Mouse (Mus musculus) heart, postnatal 10 days (tissue): ENCODE data around the gene Satb2. TPM values are rescaled to one million over a fixed set of nuclear protein-coding genes. Genes with fewer than 3 reads are reported as not detected.

ENCODE experiments used
- DNase-seq, 2 experiments: peaks; one replicate each; pipeline ENCODE4 v3.0.0; 2021
- intact Hi-C: fragments of 180-260 bp; cut with DNase I; formaldehyde crosslinking; loops from one replicate; pipeline ENCODE4 v1.15.1; 2025
- total RNA-seq, 2 experiments: library from RNA; stranded (reverse); gene quantifications; 2 replicates each; pipeline ENCODE4 v1.2.3; 2021

Satb2 gene
- total RNA-seq, 2 experiments from 2014 or later: 0.52 to 0.74 TPM

GRCm38 (mm10) chr1:56938432-56938831 is 40.0 kb downstream of the Satb2 start:
- no peak for DNase-seq
- intact Hi-C loops: no loop called here

- no peak for DNase-seq
- intact Hi-C loops: no loop called here
These were observed 41.9 kb downstream of the Satb2 start for GRCm38 (mm10) chr1:56936554-56936953.

GRCm38 (mm10) chr1:56933821-56934220 is 44.6 kb downstream of the Satb2 start:
- intact Hi-C loops: no loop called here
- no peak for DNase-seq

- intact Hi-C loops: no loop called here
- DNase-seq: no peak
These were observed 48.4 kb downstream of the Satb2 start for GRCm38 (mm10) chr1:56930096-56930495.

- no peak for DNase-seq
- intact Hi-C loops: no loop called here
These were observed 49.7 kb downstream of the Satb2 start for GRCm38 (mm10) chr1:56928731-56929130.

GRCm38 (mm10) chr1:56920472-56920871 is 58.0 kb downstream of the Satb2 start:
- intact Hi-C loops: no loop called here
- no peak for DNase-seq

GRCm38 (mm10) chr1:56914279-56914678 is 64.2 kb downstream of the Satb2 start:
- intact Hi-C loops: no loop called here

GRCm38 (mm10) chr1:56900706-56901287 is 77.7 kb downstream of the Satb2 start:
- intact Hi-C loops: no loop called here

More at GRCm38 (mm10) chr1:56914279-56914678, 64.2 kb downstream of the Satb2 start:
- DNase-seq: no peak

GRCm38 (mm10) chr1:56900187-56900586 is 78.3 kb downstream of the Satb2 start:
- no peak for DNase-seq
- intact Hi-C loops: no loop called here

More at GRCm38 (mm10) chr1:56900706-56901287, 77.7 kb downstream of the Satb2 start:
- no peak for DNase-seq

- intact Hi-C loops: no loop called here
- DNase-seq: no peak
These were observed 79.6 kb downstream of the Satb2 start for GRCm38 (mm10) chr1:56898606-56899396.

GRCm38 (mm10) chr1:56897492-56898180 is 80.8 kb downstream of the Satb2 start:
- intact Hi-C loops: no loop called here
- DNase-seq: no peak

- intact Hi-C loops: no loop called here
- DNase-seq: no peak
These were observed 81.8 kb downstream of the Satb2 start for GRCm38 (mm10) chr1:56896670-56897069.

GRCm38 (mm10) chr1:56892766-56893165 is 85.7 kb downstream of the Satb2 start:
- DNase-seq: no peak
- intact Hi-C loops: no loop called here

- intact Hi-C loops: no loop called here
These were observed 89.5 kb downstream of the Satb2 start for GRCm38 (mm10) chr1:56888939-56889338.

GRCm38 (mm10) chr1:56887524-56887923 is 90.9 kb downstream of the Satb2 start:
- intact Hi-C loops: no loop called here
- no peak for DNase-seq

More at GRCm38 (mm10) chr1:56888939-56889338, 89.5 kb downstream of the Satb2 start:
- DNase-seq: no peak

GRCm38 (mm10) chr1:56871485-56871884 is 107.0 kb downstream of the Satb2 start:
- no peak for DNase-seq
- intact Hi-C loops: no loop called here

GRCm38 (mm10) chr1:56865246-56865645 is 113.2 kb downstream of the Satb2 start:
- intact Hi-C loops: no loop called here
- no peak for DNase-seq

- no peak for DNase-seq
- intact Hi-C loops: no loop called here
These were observed 115.7 kb downstream of the Satb2 start for GRCm38 (mm10) chr1:56862799-56863198.

- peak; percentile 5 to 12 for DNase-seq
- intact Hi-C loops: no loop called here
These were observed 121.2 kb downstream of the Satb2 start for GRCm38 (mm10) chr1:56857202-56857601.

- DNase-seq: no peak
- intact Hi-C loops: no loop called here
These were observed 128.0 kb downstream of the Satb2 start for GRCm38 (mm10) chr1:56850446-56850845.

- intact Hi-C loops: no loop called here
- no peak for DNase-seq
These were observed 132.1 kb downstream of the Satb2 start for GRCm38 (mm10) chr1:56846358-56846757.
